ENCODE assay signal across 8 mouse cellular contexts in genomic region chrX:153497688-153498516, GRCm38 (mm10). TPM values are rescaled to one million over a fixed set of nuclear protein-coding genes. Genes with fewer than 3 reads are reported as not detected.
DNase-seq lines count a peak whose midpoint lies in the region; ATAC-seq and TF ChIP-seq lines count a peak whose summit lies in the region.

TSS of gene Ubqln2 (plus strand) at chrX:153498227.

- TF ChIP-seq POLR2A in thymus, adult 2 months (IDR thresholded peaks at IDR 0.05; ENCODE audit: control insufficient read depth, extremely low read depth, insufficient read depth, low read length, poor library complexity) = peak; percentile 81

- TF ChIP-seq CTCF in thymus, adult 2 months (IDR thresholded peaks at IDR 0.05; ENCODE audit: borderline replicate concordance, control insufficient read depth, extremely low read depth, insufficient read depth, low read length, poor library complexity) = no peak

- H3K9me3 ChIP-seq in hindbrain, embryonic 10.5 days = 0 out of 2 replicates have a peak, but pooled peaks cover 9% of the 10 kb centered on the region
- peaks cover 3% of the 10 kb centered on the region; the same call in 1 of the 2 replicates for H3K9me3 ChIP-seq in lung, embryonic 16.5 days (ENCODE audit: control insufficient read depth, low read length)

- H3K9ac ChIP-seq in lung, embryonic 16.5 days (ENCODE audit: low read length) = peak within 1 kb of the TSS; percentile 85

- no peaks in the 10 kb centered on the region for H3K27me3 ChIP-seq in hindbrain, embryonic 10.5 days (ENCODE audit: insufficient read depth, poor library complexity, severe bottlenecking)
- no peaks in the 10 kb centered on the region for H3K27me3 ChIP-seq in lung, embryonic 16.5 days (ENCODE audit: control insufficient read depth, insufficient read depth, low read depth, low read length)
- no peaks in the 10 kb centered on the region for H3K27me3 ChIP-seq in thymus, adult 2 months (ENCODE audit: control insufficient read depth, insufficient read depth, low read length)

- peak within 1 kb of the TSS; percentile 65 for H3K4me2 ChIP-seq in lung, embryonic 16.5 days (ENCODE audit: low read depth, low read length)

- H3K4me3 ChIP-seq in hindbrain, embryonic 10.5 days = peak within 1 kb of the TSS; percentile 68
- H3K4me3 ChIP-seq in lung, embryonic 16.5 days (ENCODE audit: low read length) = peak within 1 kb of the TSS; percentile 62
- peak within 1 kb of the TSS; percentile 99 for H3K4me3 ChIP-seq in thymus, adult 2 months (ENCODE audit: control insufficient read depth, insufficient read depth, low read length)

- H3K36me3 ChIP-seq in hindbrain, embryonic 10.5 days = peaks cover 10% of the 10 kb centered on the region
- H3K36me3 ChIP-seq in lung, embryonic 16.5 days (ENCODE audit: control insufficient read depth, insufficient read depth, low read length) = no peaks in the 10 kb centered on the region
- no peaks in the 10 kb centered on the region for H3K36me3 ChIP-seq in thymus, adult 2 months (ENCODE audit: control insufficient read depth, insufficient read depth, low read length)

- ATAC-seq in lung, embryonic 16.5 days (ENCODE audit: low read depth) = peak; percentile 95

- peak within 1 kb of the TSS; percentile 95 for H3K27ac ChIP-seq in hindbrain, embryonic 10.5 days
- H3K27ac ChIP-seq in lung, embryonic 16.5 days (ENCODE audit: low read length) = peak within 1 kb of the TSS; percentile 93
- H3K27ac ChIP-seq in thymus, adult 2 months (ENCODE audit: control insufficient read depth, insufficient read depth, low read length) = peak within 1 kb of the TSS; percentile 77

- 21% methylated on average over 76 of the region's 76 CpGs for WGBS in hindbrain, embryonic 10.5 days
- 27% methylated on average over 19 of the region's 76 CpGs for WGBS in lung, embryonic 16.5 days
- WGBS in thymus, adult 2 months = under 1% methylated on average over 49 of the region's 76 CpGs

- peaks cover 9% of the 10 kb centered on the region; the same call in 1 of the 2 replicates for H3K4me1 ChIP-seq in hindbrain, embryonic 10.5 days (replicated peaks)
- H3K4me1 ChIP-seq in lung, embryonic 16.5 days (replicated peaks; ENCODE audit: control insufficient read depth, insufficient read depth, low read length) = no peaks in the 10 kb centered on the region
- peaks cover 14% of the 10 kb centered on the region for H3K4me1 ChIP-seq in thymus, adult 2 months (replicated peaks; ENCODE audit: control insufficient read depth, insufficient read depth, low read length)

- peak; percentile 93 for DNase-seq in Muller cell, postnatal 12 days (ENCODE audit: inconsistent ontology term)
- DNase-seq in cerebellum, adult 9-11 months = peak; percentile 90
- DNase-seq in frontal cortex, adult 2 months (ENCODE audit: extremely low spot score in 1 of 2, low spot score in 1 of 2) = peak; percentile 33 to 68
- peak; percentile 88 for DNase-seq in hindbrain, embryonic 10.5 days (ENCODE audit: low spot score)
- DNase-seq in layer of hippocampus, adult 9-11 months = peak; percentile 81
- DNase-seq in ovary, adult 18-20 months (ENCODE audit: low spot score) = peak; percentile 78
- DNase-seq in thymus, adult 2 months = peak; percentile 68

RNA-seq across cellular contexts. Expression of gene Ubqln2, which starts in this region (rescaled TPM):
- polyA plus RNA-seq in frontal cortex, adult 2 months (2012; rRNA removed) = 136 and 146 TPM in 2 replicates
- polyA plus RNA-seq in hindbrain, embryonic 10.5 days (2016; fragmentation: Nextera tagmentation; extraction: Ambion mirVana) = 35.4 and 38.4 TPM in 2 replicates
- 14.5 and 16.3 TPM in 2 replicates for polyA plus RNA-seq in lung, embryonic 16.5 days (2015; fragmentation: Nextera tagmentation; extraction: Ambion mirVana)
- 40.9 and 55.3 TPM in 2 replicates for polyA plus RNA-seq in thymus, adult 2 months (2012; rRNA removed)

Comparison
In these comparisons a context has a peak if more than half of its experiments do, and no peak if none do; other contexts are left out.
1. Peak in every context shown above with its lines: DNase-seq, ATAC-seq, H3K4me3 ChIP-seq and H3K27ac ChIP-seq.